Mouse (Mus musculus) forelimb bud, embryonic 11.5 days (tissue): ENCODE data around the gene Zcchc24.

Source experiments
- DNase-seq: peaks from one replicate; pipeline ENCODE4 v3.0.0-alpha.2; 2012; ENCODE audit warnings: low read depth, low spot score

The Zcchc24 gene

DNA sequence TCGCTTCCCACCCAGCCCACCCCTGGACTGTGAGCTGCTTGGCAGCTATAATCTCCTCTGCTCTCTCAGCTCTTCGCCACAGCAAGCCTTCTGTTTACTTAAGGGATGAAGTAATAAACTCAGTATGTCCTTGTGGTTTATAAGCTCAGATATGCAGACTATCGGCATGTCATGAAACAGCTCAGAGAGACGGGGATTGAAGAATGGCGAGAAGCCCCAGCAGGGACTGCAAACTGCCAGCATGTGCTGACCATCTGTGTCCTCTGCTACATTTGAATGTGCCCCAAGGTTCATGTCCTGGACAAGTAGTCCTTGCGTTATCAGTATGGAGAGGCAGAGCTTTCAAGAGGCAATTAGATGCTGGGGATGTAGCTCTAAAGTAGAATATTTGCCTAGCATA is 7.5 kb upstream of the Zcchc24 start:
- DNase-seq: no peak

DNA sequence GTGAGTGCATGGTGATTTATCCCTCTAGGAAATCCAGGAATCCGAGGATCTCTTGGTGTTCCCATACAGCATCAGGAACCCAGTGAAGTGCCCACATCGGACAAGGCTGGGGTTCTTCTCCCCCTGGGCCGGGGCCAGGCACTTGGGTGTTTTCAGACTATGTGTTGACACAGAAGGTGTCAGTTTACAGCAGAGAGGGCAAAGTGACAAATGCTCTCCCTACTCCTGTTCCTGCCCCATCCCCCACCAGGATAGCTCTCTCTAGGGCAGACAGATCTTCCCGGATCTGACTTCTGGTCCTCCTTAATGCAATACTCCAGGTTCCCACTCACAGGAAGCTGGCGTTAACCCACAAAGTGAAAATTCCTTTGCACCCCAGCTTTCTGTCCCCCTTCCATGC is 5.3 kb upstream of the Zcchc24 start:
- no peak for DNase-seq

- no peak for DNase-seq
Observed at GRCm38 (mm10) chr14:25773039-25773438, 4.2 kb upstream of the Zcchc24 start.

GRCm38 (mm10) chr14:25769626-25770306 is 927 bp upstream of the Zcchc24 start:
- DNase-seq: peak; percentile 72

GRCm38 (mm10) chr14:25768261-25768893 is 462 bp downstream of the Zcchc24 start:
- no peak for DNase-seq

GRCm38 (mm10) chr14:25767725-25768203 is 1.1 kb downstream of the Zcchc24 start:
- no peak for DNase-seq

DNA sequence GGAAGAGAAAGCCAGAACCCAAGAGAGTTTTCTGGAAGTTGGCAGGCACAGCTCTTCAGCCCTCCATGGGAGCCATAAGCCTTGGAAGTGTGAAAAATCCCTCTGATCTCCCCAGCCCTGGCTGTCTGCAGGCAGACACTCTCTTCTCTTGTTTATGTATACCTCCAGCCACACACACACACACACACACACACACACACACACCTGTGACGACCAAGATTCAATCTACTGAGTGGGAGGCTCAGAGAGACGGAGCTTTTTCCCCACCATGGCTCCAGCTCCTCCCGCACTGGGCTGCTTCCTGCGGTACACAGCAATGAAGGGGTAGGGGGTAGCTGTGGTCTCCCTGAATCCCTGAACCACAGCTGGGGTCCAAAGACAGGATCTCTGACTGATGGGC is 2.4 kb downstream of the Zcchc24 start:
- no peak for DNase-seq

- no peak for DNase-seq
Observed at GRCm38 (mm10) chr14:25765921-25766320, 2.9 kb downstream of the Zcchc24 start.

DNA sequence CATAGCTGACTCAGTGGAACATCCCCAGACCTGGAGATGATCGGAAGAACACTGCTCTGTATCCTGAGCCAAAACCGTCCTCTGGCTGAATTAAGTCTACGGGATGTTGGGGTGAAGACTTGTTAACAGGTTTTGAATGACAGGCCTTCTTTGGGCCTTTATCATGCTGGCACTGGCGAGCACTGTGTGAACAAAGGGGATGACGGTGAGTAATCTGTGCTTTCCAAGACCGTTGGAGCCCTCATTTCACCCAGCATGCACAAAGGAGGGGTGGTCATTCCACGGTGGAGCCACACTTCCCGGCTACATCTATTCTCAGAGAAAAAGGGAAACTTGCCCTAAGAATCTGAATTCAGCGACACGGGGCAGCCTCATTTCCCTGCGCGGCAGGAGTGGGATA is 3.7 kb downstream of the Zcchc24 start:
- no peak for DNase-seq

DNA sequence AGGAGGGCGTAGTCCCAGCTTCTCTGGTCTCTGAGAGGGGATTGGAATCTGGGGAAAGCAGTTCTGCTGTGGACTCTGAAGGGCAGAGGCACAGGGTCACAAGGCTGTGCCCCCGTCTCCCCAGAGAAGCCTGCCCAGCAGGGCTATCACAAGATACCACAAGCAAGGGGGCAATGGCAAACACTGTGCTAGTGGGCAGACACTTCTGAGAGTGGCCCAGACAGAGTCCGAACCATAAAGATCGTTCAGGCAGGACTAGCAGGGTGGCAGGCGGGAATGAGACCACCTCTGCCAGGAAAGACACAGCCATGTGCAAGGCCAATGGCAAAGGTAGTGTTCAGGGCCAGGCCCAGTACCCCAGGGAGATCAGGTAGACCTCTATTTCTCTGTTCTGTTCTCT is 7.7 kb downstream of the Zcchc24 start:
- DNase-seq: no peak

DNA sequence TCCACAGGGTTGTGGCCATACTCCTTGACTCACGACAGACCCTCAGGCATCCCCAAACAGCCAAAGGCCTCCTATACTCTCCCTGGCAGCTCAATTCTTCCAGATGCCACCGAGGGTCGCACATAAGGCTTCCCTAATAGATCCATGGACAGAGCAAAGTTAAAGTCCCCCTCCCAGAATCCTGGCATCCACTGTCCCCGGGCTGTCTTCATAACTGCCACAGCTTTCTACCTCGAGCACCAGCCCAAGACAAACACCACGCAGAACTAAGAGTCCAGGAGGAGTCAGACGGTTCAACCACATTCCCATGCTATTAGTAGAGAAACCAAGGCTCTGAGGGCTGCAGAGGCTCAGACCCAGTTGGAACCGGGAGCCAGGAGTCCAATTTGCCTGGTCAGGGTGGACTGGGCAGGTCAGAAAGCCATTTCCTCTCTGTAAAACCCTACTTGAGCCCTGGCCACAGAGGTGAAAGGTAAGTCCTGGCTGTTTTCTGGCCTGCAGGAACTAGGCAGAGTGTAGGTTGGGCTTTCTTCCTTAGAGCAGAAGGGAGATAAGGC is 8.8 kb downstream of the Zcchc24 start:
- no peak for DNase-seq

GRCm38 (mm10) chr14:25759551-25759950 is 9.3 kb downstream of the Zcchc24 start:
- no peak for DNase-seq

GRCm38 (mm10) chr14:25757917-25758316 is 10.9 kb downstream of the Zcchc24 start:
- no peak for DNase-seq

- DNase-seq: no peak
Observed at GRCm38 (mm10) chr14:25756385-25756990, 12.4 kb downstream of the Zcchc24 start.

DNA sequence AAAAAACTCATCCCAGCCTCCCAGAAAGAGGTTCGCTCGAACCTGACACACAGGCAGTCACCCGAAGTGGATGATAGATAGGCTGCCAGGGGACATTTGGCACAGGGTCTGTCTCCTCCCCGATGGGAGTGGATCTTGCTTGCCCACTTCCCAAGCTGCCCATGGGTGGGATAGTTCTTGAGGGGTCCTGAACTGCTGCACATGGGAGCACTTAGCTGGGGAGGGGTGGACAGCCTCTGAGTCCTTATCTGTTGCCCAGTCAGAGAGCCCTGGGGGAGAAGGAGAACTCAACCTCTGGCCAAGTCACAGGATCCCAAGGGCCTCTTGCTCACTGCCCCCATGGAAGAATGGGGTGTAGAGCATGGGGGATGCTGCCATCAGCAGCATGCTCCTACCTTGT is 13.3 kb downstream of the Zcchc24 start:
- DNase-seq: no peak

DNA sequence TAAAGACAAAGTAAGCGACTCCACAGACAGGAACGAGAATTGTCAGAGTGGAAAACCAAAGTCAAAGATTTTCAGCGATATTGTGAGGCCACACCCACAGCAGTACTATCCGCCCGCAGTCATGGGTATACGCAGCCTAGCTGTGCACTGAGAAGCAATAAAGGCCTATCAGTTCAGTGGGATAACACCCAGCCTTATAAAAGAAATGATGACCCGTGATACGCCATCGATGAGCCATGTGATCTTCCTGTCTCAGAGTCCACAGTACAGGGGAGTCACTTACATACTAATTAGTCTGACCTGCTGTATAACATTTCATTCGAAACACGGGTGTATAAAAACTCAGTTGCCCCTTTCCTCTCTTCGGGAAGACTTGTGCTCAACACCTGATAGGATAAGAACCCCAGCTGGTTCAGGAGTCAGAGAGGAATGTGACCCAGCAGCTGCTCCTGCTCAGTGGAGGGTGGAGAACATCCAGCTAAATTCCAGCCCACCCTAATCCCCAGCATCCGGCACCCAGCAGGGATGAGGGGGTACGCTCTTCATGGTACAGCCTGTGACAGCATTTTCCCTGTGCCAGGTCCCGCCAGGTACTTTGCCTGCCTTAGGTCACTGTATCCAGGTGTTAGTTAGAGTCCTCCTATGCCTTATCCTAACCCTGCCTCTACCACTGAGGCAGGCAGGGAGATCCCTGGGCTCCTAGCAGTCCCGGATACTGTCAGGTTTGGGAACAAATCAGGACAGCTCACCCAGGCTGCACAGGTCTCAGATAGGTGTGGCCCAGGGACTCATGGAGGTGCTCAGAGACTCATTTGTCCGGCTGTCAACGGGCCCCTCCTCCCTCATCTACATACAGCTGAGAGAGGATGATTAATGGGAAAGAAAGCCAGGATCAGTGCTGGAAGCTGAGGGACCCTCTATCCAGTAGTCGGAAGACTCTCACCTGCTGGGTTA is 14.0 kb downstream of the Zcchc24 start:
- no peak for DNase-seq

DNA sequence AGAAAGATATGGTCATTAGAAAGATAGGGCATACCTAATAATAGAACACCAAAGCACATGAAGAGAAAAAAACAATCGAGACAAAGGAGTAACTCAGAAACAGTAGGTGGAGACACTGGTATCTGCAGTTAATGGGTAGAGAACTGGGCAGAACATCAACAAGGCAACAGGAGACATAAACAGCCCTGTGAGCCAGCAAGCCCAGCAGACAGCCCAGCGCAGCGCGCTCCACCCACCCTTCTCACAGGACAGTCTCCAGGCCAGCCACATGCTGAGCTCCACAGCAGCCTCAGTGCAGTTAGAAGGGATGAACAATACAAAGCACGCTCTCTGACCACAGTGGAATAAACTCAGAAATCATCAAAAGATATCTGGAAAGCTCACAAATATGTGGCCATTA is 15.8 kb downstream of the Zcchc24 start:
- no peak for DNase-seq

DNA sequence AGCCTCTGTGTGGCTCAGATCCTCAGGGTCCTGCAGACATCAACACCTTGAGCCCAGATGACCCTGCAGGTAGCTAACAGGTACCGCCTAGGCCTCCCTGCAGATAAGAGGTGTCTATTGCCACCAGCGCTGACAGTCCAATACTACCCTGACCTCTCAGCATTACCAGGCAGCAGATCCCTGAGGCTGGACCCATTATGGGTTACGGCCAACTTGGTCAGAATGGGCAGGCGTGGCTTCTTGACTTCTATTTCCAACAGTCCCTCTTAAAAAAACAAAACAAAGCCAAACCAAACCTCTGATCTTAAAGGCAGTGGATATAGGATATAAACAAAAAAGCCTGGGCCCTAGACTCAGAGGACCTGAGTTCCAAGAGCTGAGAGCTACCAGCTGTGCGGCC is 17.8 kb downstream of the Zcchc24 start:
- no peak for DNase-seq

- no peak for DNase-seq
Observed at GRCm38 (mm10) chr14:25750448-25751015, 18.3 kb downstream of the Zcchc24 start.

- peak; percentile 80 for DNase-seq
Observed at GRCm38 (mm10) chr14:25749143-25749909, 19.5 kb downstream of the Zcchc24 start.
